Mouse (Mus musculus): ENCODE measurements around the gene Rpa2. TPM values are rescaled to one million over a fixed set of nuclear protein-coding genes. Genes with fewer than 3 reads are reported as not detected.

Gene Rpa2
- polyA plus RNA-seq, 2 experiments = 55.6 to 95.7 TPM

DNA sequence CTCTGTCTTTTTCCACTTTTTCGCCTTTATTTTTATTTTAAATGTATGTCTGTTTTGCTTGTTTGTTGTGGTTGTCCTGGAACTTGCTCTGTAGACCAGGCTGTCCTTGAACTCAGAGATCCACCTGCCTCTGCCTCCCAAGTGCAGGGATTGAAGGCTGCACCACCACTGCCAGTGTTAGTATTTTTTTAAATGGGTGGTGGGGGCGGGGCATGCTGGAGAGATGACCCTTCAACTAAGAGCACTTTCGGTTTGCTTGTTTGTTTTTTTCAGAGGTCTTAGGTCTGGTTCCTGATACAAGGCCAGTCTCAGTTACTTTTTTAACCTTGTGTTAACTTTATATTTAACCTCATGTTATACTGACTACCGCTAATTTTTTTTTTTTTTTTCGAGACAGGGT lies 37.0 kb downstream of the Rpa2 start:
- ATAC-seq (ENCODE audit: insufficient read depth) (no peak), DNase-seq (ENCODE audit: low read depth in 3 of 3, low spot score in 3 of 3) (no peak)
- TF ChIP-seq EP300 (IDR thresholded peaks at IDR 0.05; ENCODE audit: low read depth) (no peak), CTCF (IDR thresholded peaks at IDR 0.05; ENCODE audit: low read depth) (no peak)
- H3K4me2 ChIP-seq (ENCODE audit: low read depth) = no peak overlapping the region
- H3K9me3 ChIP-seq (ENCODE audit: control insufficient read depth, low read length) = no peaks in the 10 kb centered on the region
- no peak overlapping the region for H3K27ac ChIP-seq
- no peak overlapping the region for H3K9ac ChIP-seq (replicated peaks)
- WGBS (ENCODE audit: insufficient replicate concordance) = 55% methylated on average over 5 of the region's 5 CpGs
- H3K4me1 ChIP-seq (replicated peaks; ENCODE audit: control insufficient read depth in 2 of 2, insufficient read depth in 2 of 2, low read length in 1 of 2) = peaks cover 0 to 19% of the 10 kb centered on the region in 2 experiments; a peak in 3 of 4 replicates
- no peaks in the 10 kb centered on the region for H3K27me3 ChIP-seq (ENCODE audit: control insufficient read depth, insufficient read depth, low read length)
- no peak overlapping the region for H3K4me3 ChIP-seq (ENCODE audit: insufficient read depth in 1 of 2, low read depth in 2 of 2, low read length in 2 of 2)
- no peaks in the 10 kb centered on the region for H3K36me3 ChIP-seq (replicated peaks; ENCODE audit: control insufficient read depth, insufficient read depth, low read depth)

DNA sequence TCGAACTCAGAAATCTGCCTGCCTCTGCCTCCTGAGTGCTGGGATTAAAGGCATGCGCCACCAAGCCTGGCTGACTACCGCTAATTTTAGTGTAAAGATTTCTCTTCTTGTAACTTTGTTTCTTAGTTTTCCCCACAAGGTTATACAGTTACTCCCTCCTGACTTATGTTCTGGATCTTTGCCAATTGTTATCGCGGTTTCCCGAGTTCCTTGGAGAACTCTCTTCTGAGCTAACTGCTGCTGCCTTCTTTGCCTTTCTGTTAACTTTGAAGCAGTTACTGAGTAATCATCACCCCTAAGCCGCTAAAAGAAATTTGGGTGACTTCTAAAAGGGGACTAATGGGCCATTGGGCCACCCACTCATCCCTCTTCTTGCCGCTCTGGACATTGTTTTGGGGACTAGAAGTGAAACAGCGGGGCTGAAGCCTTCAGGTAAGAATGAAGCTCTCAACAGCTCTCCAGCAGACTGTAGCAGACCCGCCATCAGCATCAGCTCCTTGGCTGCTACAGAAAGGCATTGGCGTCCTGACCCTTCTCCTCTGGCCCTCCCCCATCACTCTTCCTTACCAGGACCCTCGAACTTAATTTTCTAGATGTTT lies 37.6 kb downstream of the Rpa2 start:
- TF ChIP-seq EP300 (IDR thresholded peaks at IDR 0.05; ENCODE audit: low read depth) (no peak), CTCF (IDR thresholded peaks at IDR 0.05; ENCODE audit: low read depth) (no peak)
- DNase-seq (ENCODE audit: low read depth in 3 of 3, low spot score in 3 of 3) (no peak), ATAC-seq (ENCODE audit: insufficient read depth) (no peak)
- no peak overlapping the region for H3K27ac ChIP-seq
- no peaks in the 10 kb centered on the region for H3K27me3 ChIP-seq (ENCODE audit: control insufficient read depth, insufficient read depth, low read length)
- WGBS (ENCODE audit: insufficient replicate concordance) = 75% methylated on average over 12 of the region's 12 CpGs
- no peaks in the 10 kb centered on the region for H3K36me3 ChIP-seq (replicated peaks; ENCODE audit: control insufficient read depth, insufficient read depth, low read depth)
- no peaks in the 10 kb centered on the region for H3K9me3 ChIP-seq (ENCODE audit: control insufficient read depth, low read length)
- H3K9ac ChIP-seq (replicated peaks) = no peak overlapping the region
- no peak overlapping the region for H3K4me3 ChIP-seq (ENCODE audit: insufficient read depth in 1 of 2, low read depth in 2 of 2, low read length in 2 of 2)
- peaks cover 0 to 19% of the 10 kb centered on the region in 2 experiments; a peak in 3 of 4 replicates for H3K4me1 ChIP-seq (replicated peaks; ENCODE audit: control insufficient read depth in 2 of 2, insufficient read depth in 2 of 2, low read length in 1 of 2)
- H3K4me2 ChIP-seq (ENCODE audit: low read depth) = no peak overlapping the region

DNA sequence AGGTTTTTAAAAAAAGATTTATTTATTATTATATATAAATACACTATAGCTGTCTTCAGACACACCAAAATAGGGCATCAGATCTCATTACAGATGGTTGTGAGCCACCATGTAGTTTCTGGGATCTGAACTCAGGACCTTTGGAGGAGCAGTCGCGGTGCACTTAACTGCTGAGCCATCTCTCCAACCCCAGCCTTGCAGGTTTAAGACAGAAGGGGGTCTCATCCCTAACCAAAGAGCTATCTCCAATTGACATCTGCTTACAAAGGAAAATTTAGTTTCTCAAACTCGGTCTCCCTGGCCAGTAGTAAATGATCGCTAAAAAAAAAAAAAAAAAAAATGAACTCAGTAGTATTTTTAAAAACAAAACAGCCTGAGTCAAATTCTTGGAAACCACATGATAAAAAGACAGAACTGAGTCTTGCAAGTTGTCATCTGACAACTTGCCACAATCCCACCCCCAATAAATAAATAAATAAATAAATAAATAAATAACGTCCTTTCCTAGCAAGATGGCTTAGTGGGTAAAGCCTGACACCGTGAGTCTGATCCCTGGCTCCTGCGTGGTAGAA lies 38.6 kb downstream of the Rpa2 start:
- DNase-seq (ENCODE audit: low read depth in 3 of 3, low spot score in 3 of 3) (no peak), ATAC-seq (ENCODE audit: insufficient read depth) (no peak)
- Histone ChIP-seq H3K9me3 (ENCODE audit: control insufficient read depth, low read length) (no peaks in the 10 kb centered on the region), H3K4me2 (ENCODE audit: low read depth) (no peak overlapping the region), H3K4me1 (replicated peaks; ENCODE audit: control insufficient read depth in 2 of 2, insufficient read depth in 2 of 2, low read length in 1 of 2) (peaks cover 0 to 12% of the 10 kb centered on the region in 2 experiments; a peak in 3 of 4 replicates), H3K27ac (no peak overlapping the region), H3K4me3 (ENCODE audit: insufficient read depth in 1 of 2, low read depth in 2 of 2, low read length in 2 of 2) (no peak overlapping the region), H3K9ac (replicated peaks) (no peak overlapping the region), H3K27me3 (ENCODE audit: control insufficient read depth, insufficient read depth, low read length) (no peaks in the 10 kb centered on the region), H3K36me3 (replicated peaks; ENCODE audit: control insufficient read depth, insufficient read depth, low read depth) (no peaks in the 10 kb centered on the region)
- 62% methylated on average over 7 of the region's 7 CpGs for WGBS (ENCODE audit: insufficient replicate concordance)
- TF ChIP-seq CTCF (IDR thresholded peaks at IDR 0.05; ENCODE audit: low read depth) (no peak), EP300 (IDR thresholded peaks at IDR 0.05; ENCODE audit: low read depth) (no peak)

DNA sequence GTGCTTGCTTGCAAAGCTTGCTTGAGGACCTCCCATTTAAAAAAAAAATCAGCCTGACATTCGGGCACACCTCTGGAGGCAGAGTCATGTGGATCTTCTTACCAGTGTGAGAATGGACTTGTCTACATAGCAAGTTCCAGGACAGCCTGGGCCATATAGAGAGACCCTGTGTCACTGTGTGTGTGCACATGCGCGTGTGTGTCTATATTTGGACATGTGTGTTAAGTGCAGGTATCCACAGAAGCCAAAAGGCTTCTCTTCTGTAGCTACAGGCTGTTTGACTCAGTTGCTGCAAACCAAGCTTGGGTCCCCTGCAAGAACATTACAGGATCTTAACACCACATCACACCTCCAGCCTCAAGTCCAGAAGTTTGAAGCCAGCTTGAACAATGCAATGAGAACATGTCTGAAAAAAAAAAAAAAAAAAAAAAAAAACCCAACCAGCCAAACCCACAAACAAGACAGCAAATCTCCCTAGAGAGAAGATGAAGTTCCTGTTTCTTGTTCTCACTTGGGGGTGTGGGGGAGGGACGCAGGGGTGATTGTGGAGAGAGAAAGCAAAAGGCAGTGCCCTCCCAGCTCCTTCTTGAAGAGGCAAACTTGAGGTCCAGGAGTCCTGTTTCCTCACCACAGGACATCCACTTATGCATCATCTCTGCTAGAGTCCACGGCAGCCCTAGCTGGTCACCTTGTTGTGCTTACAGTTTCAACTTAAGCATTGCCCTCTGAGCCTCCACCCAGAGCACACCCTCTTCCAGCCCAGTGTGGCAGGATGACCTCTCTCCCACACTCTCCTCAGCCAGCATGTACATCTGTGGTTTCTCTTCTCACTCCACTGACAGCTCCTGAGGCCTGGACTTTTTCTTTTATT lies 39.9 kb downstream of the Rpa2 start:
- Histone ChIP-seq H3K9ac (replicated peaks) (no peak overlapping the region), H3K4me1 (replicated peaks; ENCODE audit: control insufficient read depth in 2 of 2, insufficient read depth in 2 of 2, low read length in 1 of 2) (peaks cover 0 to 5% of the 10 kb centered on the region in 2 experiments; a peak in 2 of 4 replicates), H3K36me3 (replicated peaks; ENCODE audit: control insufficient read depth, insufficient read depth, low read depth) (no peaks in the 10 kb centered on the region), H3K4me3 (ENCODE audit: insufficient read depth in 1 of 2, low read depth in 2 of 2, low read length in 2 of 2) (no peak overlapping the region), H3K27me3 (ENCODE audit: control insufficient read depth, insufficient read depth, low read length) (no peaks in the 10 kb centered on the region), H3K27ac (no peak overlapping the region), H3K9me3 (ENCODE audit: control insufficient read depth, low read length) (no peaks in the 10 kb centered on the region), H3K4me2 (ENCODE audit: low read depth) (no peak overlapping the region)
- 28% methylated on average over 5 of the region's 5 CpGs for WGBS (ENCODE audit: insufficient replicate concordance)
- ATAC-seq (ENCODE audit: insufficient read depth) = no peak
- no peak for DNase-seq (ENCODE audit: low read depth in 3 of 3, low spot score in 3 of 3)
- TF ChIP-seq CTCF (IDR thresholded peaks at IDR 0.05; ENCODE audit: low read depth) (no peak), EP300 (IDR thresholded peaks at IDR 0.05; ENCODE audit: low read depth) (no peak)

DNA sequence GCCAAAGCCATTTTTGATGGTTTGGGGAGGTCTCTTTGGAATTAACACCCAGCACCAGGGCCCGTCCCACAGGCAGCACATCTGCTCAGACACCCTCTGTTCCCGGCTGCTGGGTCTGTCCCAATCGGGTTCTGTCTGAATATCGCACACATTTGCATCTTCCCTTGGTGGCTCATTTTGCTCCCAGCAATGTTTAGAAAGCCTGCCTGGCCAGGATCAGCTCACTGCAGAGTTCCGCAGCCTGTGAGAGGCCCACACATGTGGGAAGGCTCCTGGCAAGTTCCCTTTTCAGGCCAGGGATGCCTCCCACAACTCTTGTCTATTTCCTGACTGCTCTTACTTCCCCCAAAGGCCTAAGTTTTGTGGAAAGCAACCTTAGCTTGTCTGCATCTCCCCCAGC lies 41.5 kb downstream of the Rpa2 start:
- H3K36me3 ChIP-seq (replicated peaks; ENCODE audit: control insufficient read depth, insufficient read depth, low read depth) = no peaks in the 10 kb centered on the region
- no peak overlapping the region for H3K9ac ChIP-seq (replicated peaks)
- H3K27ac ChIP-seq = no peak overlapping the region
- no peak overlapping the region for H3K4me3 ChIP-seq (ENCODE audit: insufficient read depth in 1 of 2, low read depth in 2 of 2, low read length in 2 of 2)
- 47% methylated on average over 5 of the region's 5 CpGs for WGBS (ENCODE audit: insufficient replicate concordance)
- no peak for TF ChIP-seq CTCF (IDR thresholded peaks at IDR 0.05; ENCODE audit: low read depth)
- TF ChIP-seq EP300 (IDR thresholded peaks at IDR 0.05; ENCODE audit: low read depth) = no peak
- no peak overlapping the region for H3K4me2 ChIP-seq (ENCODE audit: low read depth)
- H3K27me3 ChIP-seq (ENCODE audit: control insufficient read depth, insufficient read depth, low read length) = no peaks in the 10 kb centered on the region
- peaks cover 0 to 5% of the 10 kb centered on the region in 2 experiments; a peak in 2 of 4 replicates for H3K4me1 ChIP-seq (replicated peaks; ENCODE audit: control insufficient read depth in 2 of 2, insufficient read depth in 2 of 2, low read length in 1 of 2)
- no peaks in the 10 kb centered on the region for H3K9me3 ChIP-seq (ENCODE audit: control insufficient read depth, low read length)
- ATAC-seq (ENCODE audit: insufficient read depth) (no peak), DNase-seq (ENCODE audit: low read depth in 3 of 3, low spot score in 3 of 3) (no peak)
